Mouse (Mus musculus) stomach, postnatal 0 days (tissue): Measurements from ENCODE around the gene Ly6g6c. TPM values are rescaled to one million over a fixed set of nuclear protein-coding genes. Genes with fewer than 3 reads are reported as not detected.
A peak's percentile ranks its signal among the peaks of the same experiment; 100 is the strongest.
"Not testable (repeated sequence)": the region's sequence is repeated elsewhere in the genome, so short reads cannot be mapped to it uniquely, and the experiment has no call there.

Source experiments
- ATAC-seq: fragments of 200-750 bp; cut with Nextera tagmentation; 2 replicates; pipeline ENCODE4 v1.8.0; 2017; ENCODE audit not compliant: low FRiP score, low TSS enrichment
- DNase-seq: peaks from one replicate; pipeline ENCODE4 v3.0.0-alpha.2; 2016; ENCODE audit warnings: low spot score
- H3K27ac ChIP-seq: fragments of 300-500 bp; sonication (generic); replicated peaks from 2 replicates; pipeline ENCODE4 v1.5.1; 2014; ENCODE audit warnings: mild to moderate bottlenecking, control low read depth
- H3K27me3 ChIP-seq: fragments of 300-500 bp; sonication (generic); 2 replicates; pipeline ENCODE4 v1.6.1; 2014; ENCODE audit warnings: low read length; ENCODE audit not compliant: control insufficient read depth, insufficient read depth
- H3K36me3 ChIP-seq: fragments of 300-500 bp; sonication (generic); 2 replicates; pipeline ENCODE4 v1.6.1; 2014; ENCODE audit warnings: low read length, mixed read lengths; ENCODE audit not compliant: control insufficient read depth, insufficient read depth
- H3K4me1 ChIP-seq: fragments of 300-500 bp; sonication (generic); replicated peaks from 2 replicates; pipeline ENCODE4 v1.6.1; 2014; ENCODE audit warnings: antibody characterized with exemption; ENCODE audit not compliant: control insufficient read depth, insufficient read depth
- H3K4me2 ChIP-seq: fragments of 300-500 bp; sonication (generic); replicated peaks from 2 replicates; pipeline ENCODE4 v1.6.1; 2014; ENCODE audit warnings: low read depth, mild to moderate bottlenecking, control low read depth, moderate library complexity
- H3K4me3 ChIP-seq: fragments of 300-500 bp; sonication (generic); 2 replicates; pipeline ENCODE4 v1.5.1; 2014; ENCODE audit warnings: low read depth, low read length, control low read depth
- H3K9ac ChIP-seq: fragments of 300-500 bp; sonication (generic); 2 replicates; pipeline ENCODE4 v1.6.1; 2014; ENCODE audit warnings: mild to moderate bottlenecking, low read length, control low read depth, mixed read lengths
- H3K9me3 ChIP-seq: fragments of 300-500 bp; sonication (generic); 2 replicates; pipeline ENCODE4 v1.6.1; 2016; ENCODE audit warnings: low read length; ENCODE audit not compliant: control insufficient read depth
- CTCF ChIP-seq: IDR thresholded peaks from 2 replicates; pipeline ENCODE4 v1.5.1; 2016; ENCODE audit warnings: antibody characterized with exemption, low read depth, mild to moderate bottlenecking, moderate library complexity
- EP300 ChIP-seq: optimal IDR thresholded peaks from 2 replicates; pipeline ENCODE3; 2016; ENCODE audit warnings: antibody characterized with exemption
- WGBS: fragments of 180-500 bp; shearing (Covaris S2); extraction: QIAGEN DNeasy Blood & Tissue Kit; methylation state at CpG from one replicate; pipeline ENCODE4 v1.1.7; 2014; 5-methylcytosine and 5-hydroxymethylcytosine counted together
- polyA plus RNA-seq: library from polyadenylated mRNA; unstranded; fragments of >200 nt; fragmentation: Nextera tagmentation; extraction: Ambion mirVana; gene quantifications from 2 replicates; pipeline ENCODE4 v1.2.1, GENCODE M21; 2015

The Ly6g6c gene
- polyA plus RNA-seq, 1 experiment from 2014 or later = 260 TPM

DNA sequence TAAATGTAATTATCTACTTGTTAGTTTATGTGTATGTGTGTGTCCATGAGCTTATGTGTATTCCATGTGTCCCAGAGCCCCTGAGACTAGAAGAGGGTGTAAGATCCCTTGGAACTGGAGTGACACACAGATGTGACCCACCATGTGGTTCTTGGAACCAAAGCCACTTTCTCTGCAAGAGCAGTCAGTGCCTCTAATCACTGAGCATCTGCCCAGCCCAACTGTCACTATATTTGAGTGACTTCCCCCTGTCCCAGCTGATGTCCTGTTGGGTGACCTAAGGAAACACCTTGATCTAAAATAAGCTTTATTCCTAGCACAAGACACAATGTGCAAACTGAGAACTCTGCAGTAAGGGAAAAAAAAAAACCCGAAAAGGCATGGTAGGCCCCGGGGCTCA, 36.9 kb upstream of the Ly6g6c start:
- Histone ChIP-seq H3K4me1 (no peaks in the 10 kb centered on the region; the same call in 1 of the 2 replicates), H3K27ac (no peak overlapping the region), H3K9me3 (no peaks in the 10 kb centered on the region), H3K4me2 (no peak overlapping the region), H3K9ac (no peak overlapping the region), H3K4me3 (no peak overlapping the region), H3K27me3 (no peaks in the 10 kb centered on the region), H3K36me3 (no peaks in the 10 kb centered on the region)
- TF ChIP-seq EP300 (no peak), CTCF (no peak)
- DNase-seq (no peak), ATAC-seq (no peak)
- WGBS = 78% methylated on average over 2 of the region's 2 CpGs

DNA sequence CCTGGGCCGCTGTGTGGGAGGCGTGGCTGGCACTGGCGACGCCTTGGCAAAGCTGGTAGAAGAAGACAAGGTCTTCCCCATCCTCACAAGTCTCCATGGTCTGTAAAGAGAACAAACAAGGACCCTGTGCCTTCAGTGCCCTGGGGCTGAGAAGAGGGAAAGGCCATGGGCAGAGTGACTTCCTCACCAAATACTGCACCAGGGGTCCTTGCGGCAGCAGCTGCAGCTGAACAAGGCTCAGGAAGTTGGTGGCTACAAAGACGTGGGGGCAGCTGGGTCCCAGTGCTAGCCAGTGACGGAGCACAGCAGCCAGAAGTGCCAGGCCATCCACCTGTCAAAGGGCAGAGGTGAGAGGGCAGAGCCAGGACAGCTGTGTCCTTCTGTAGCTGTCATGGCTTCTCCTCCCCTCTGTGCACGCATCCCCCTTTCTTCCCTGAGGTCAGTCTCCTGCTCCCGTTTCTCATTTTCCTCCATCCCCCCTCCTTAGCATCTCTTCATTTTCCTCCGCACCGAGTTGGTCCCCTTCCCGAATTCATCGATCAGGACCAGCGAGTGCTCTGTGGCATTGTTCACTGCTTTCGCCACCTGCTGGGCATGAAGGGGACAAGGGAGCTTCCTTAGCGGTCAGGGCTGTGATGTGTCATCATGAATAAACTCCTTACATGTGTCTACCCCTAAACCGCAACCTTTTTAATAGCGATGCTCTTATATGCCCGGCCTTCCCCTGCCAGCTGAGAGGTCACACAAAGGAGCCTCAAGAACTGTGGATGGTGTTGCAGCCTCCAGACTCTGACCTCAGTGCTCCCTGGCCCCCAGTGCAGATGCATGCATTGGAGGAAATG, 35.3 kb upstream of the Ly6g6c start:
- 37% methylated on average over 19 of the region's 19 CpGs for WGBS
- TF ChIP-seq EP300 = no peak
- TF ChIP-seq CTCF = peak; percentile 76
- Histone ChIP-seq H3K27me3 (no peaks in the 10 kb centered on the region), H3K4me1 (no peaks in the 10 kb centered on the region; the same call in 1 of the 2 replicates), H3K9me3 (no peaks in the 10 kb centered on the region), H3K4me3 (no peak overlapping the region), H3K9ac (no peak overlapping the region), H3K36me3 (no peaks in the 10 kb centered on the region), H3K4me2 (no peak overlapping the region), H3K27ac (no peak overlapping the region)
- DNase-seq (no peak), ATAC-seq (no peak)

DNA sequence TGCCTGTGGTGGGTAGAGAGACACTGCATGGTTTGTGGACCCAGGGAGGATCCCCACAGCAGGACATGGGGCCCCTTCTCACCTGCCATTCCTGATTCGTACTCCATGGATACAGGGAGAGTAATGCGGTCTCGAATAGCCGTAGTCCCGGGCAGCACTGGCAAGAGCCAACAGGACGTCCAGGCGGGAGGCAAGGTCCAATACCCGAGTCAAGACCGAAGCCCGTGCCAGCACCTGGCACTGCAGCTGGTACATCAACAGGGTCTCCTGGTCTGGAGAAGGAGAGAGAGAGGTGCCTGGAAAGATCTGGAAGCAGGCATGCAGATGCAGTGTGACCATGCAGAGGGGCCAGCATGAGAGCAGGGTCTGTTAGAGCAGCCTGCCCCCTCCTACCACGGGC, 33.9 kb upstream of the Ly6g6c start:
- Histone ChIP-seq H3K36me3 (no peaks in the 10 kb centered on the region), H3K4me3 (no peak overlapping the region), H3K4me2 (no peak overlapping the region), H3K27ac (no peak overlapping the region), H3K9ac (no peak overlapping the region), H3K27me3 (no peaks in the 10 kb centered on the region), H3K9me3 (no peaks in the 10 kb centered on the region), H3K4me1 (no peaks in the 10 kb centered on the region; the same call in 1 of the 2 replicates)
- TF ChIP-seq CTCF (no peak), EP300 (no peak)
- DNase-seq (no peak), ATAC-seq (no peak)
- WGBS = 82% methylated on average over 11 of the region's 11 CpGs

DNA sequence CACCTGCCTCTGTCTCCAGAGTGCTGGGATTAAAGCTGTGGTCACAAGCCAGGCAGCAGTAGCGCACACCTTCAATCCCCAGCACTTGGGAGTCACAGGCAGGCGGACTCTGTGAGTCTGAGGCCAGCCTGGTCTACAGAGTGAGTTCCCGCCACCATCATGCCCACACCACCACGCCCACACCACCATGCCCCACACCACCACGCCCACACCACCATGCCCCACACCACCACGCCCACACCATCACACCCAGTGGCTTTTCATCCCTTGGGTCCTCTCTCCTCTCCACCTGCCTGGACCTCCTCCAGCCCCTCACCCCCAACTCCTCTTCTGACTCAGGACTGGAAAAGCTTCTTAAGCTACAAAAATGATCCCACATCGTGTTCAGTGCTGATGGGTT, 33.3 kb upstream of the Ly6g6c start:
- Histone ChIP-seq H3K4me2 (no peak overlapping the region), H3K27ac (no peak overlapping the region), H3K36me3 (no peaks in the 10 kb centered on the region), H3K4me1 (no peaks in the 10 kb centered on the region; the same call in 1 of the 2 replicates), H3K27me3 (no peaks in the 10 kb centered on the region), H3K9me3 (no peaks in the 10 kb centered on the region), H3K9ac (no peak overlapping the region), H3K4me3 (no peak overlapping the region)
- TF ChIP-seq EP300 = no peak
- no peak for DNase-seq
- 77% methylated on average over 7 of the region's 7 CpGs for WGBS
- no peak for ATAC-seq

- DNase-seq (no peak), ATAC-seq (no peak)
- no peak for TF ChIP-seq EP300
- TF ChIP-seq CTCF = peak; percentile 33
- Histone ChIP-seq H3K9me3 (no peaks in the 10 kb centered on the region), H3K4me3 (no peak overlapping the region), H3K9ac (no peak overlapping the region), H3K27me3 (no peaks in the 10 kb centered on the region), H3K36me3 (no peaks in the 10 kb centered on the region), H3K4me2 (no peak overlapping the region), H3K27ac (no peak overlapping the region), H3K4me1 (no peaks in the 10 kb centered on the region; the same call in 1 of the 2 replicates)
- 83% methylated on average over 8 of the region's 8 CpGs for WGBS
Measured at GRCm38 (mm10) chr17:35032323-35032870, 32.8 kb upstream of the Ly6g6c start.

DNA sequence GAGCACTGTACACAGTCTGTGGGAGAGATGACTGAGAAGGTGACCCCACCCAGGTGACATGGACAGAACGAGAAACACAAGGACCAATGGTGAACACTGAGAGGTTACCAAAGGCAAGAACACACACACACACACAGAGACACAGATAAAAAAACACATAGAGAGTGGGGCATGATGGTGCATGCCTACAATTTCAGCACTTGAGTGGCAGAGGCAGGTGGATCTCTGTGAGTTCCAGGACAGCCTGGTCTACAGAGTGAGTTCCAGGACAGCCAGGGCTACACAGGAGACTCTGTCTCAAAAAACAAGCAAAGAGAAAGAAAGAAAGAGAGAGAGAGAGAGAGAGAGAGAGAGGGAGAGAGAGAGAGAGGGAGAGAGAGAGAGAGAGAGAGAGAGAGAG, 31.5 kb upstream of the Ly6g6c start:
- not testable (repeated sequence) for H3K27ac ChIP-seq, H3K4me2 ChIP-seq, ATAC-seq, H3K4me1 ChIP-seq, H3K9me3 ChIP-seq, H3K36me3 ChIP-seq, H3K4me3 ChIP-seq, H3K9ac ChIP-seq, H3K27me3 ChIP-seq, DNase-seq
- WGBS = 69% methylated on average over 1 of the region's 1 CpGs
